Mouse (Mus musculus) forebrain, embryonic 12.5 days (tissue): ENCODE measurements around the gene Scap. TPM values are rescaled to one million over a fixed set of nuclear protein-coding genes. Genes with fewer than 3 reads are reported as not detected.
"Not testable (repeated sequence)": the region's sequence is repeated elsewhere in the genome, so short reads cannot be mapped to it uniquely, and the experiment has no call there.

Experiments used
- ATAC-seq: fragments of 200-750 bp; cut with Nextera tagmentation; 2 replicates; pipeline ENCODE4 v1.8.0; 2017; ENCODE audit warnings: moderate TSS enrichment; ENCODE audit not compliant: low FRiP score
- H3K27ac ChIP-seq: fragments of 300-500 bp; sonication (generic); 2 replicates; pipeline ENCODE4 v1.5.1; 2016; ENCODE audit warnings: mild to moderate bottlenecking
- H3K27me3 ChIP-seq: fragments of 300-500 bp; sonication (generic); 2 replicates; pipeline ENCODE4 v1.6.1; 2016; ENCODE audit warnings: mild to moderate bottlenecking
- H3K36me3 ChIP-seq: fragments of 300-500 bp; sonication (generic); replicated peaks from 2 replicates; pipeline ENCODE4 v1.6.1; 2016; ENCODE audit warnings: mild to moderate bottlenecking
- H3K4me1 ChIP-seq: fragments of 300-500 bp; sonication (generic); 2 replicates; pipeline ENCODE4 v1.6.1; 2016
- H3K4me2 ChIP-seq: fragments of 300-500 bp; sonication (generic); 2 replicates; pipeline ENCODE4 v1.6.1; 2016; ENCODE audit warnings: mild to moderate bottlenecking, moderate library complexity
- H3K4me3 ChIP-seq: fragments of 300-500 bp; sonication (generic); replicated peaks from 2 replicates; pipeline ENCODE4 v1.5.1; 2016; ENCODE audit warnings: mild to moderate bottlenecking
- H3K9ac ChIP-seq: fragments of 300-500 bp; sonication (generic); 2 replicates; pipeline ENCODE4 v1.6.1; 2016; ENCODE audit warnings: mild to moderate bottlenecking
- H3K9me3 ChIP-seq: fragments of 300-500 bp; sonication (generic); 2 replicates; pipeline ENCODE4 v1.6.1; 2016
- WGBS: fragments of 180-500 bp; shearing (Covaris S2); methylation state at CpG from one replicate; pipeline ENCODE4 v1.1.7; 2016; 5-methylcytosine and 5-hydroxymethylcytosine counted together
- polyA plus RNA-seq: library from polyadenylated mRNA; unstranded; fragments of >200 nt; fragmentation: Nextera tagmentation; extraction: Ambion mirVana; gene quantifications from 2 replicates; pipeline ENCODE4 v1.2.1, GENCODE M21; 2016

Gene Scap
- polyA plus RNA-seq, 1 experiment from 2014 or later = 41.9 TPM

DNA sequence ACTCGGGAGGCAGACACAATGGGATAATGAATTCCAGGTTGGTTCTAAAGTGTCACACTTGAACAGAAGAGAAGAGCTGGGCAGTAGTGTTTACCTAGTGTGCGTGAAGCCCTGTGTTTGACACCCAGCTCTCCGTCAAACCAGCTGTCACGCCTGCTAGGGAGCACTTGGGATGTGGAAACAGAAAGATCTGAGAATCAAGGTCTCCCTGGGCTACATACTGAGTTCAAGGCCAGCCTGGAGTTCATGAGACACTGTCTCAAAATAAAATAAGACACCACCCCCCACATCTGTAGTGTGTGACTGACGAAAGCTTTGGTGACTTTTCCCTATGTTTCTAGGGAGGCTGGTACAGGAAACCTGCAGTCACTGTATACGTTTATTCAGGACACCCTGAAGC is 17.7 kb upstream of the Scap start:
- no peak overlapping the region for H3K27ac ChIP-seq
- WGBS = 89% methylated on average over 6 of the region's 6 CpGs
- no peak overlapping the region for H3K9ac ChIP-seq
- no peak overlapping the region for H3K4me2 ChIP-seq
- no peaks in the 10 kb centered on the region for H3K9me3 ChIP-seq
- peaks cover 85% of the 10 kb centered on the region for H3K36me3 ChIP-seq
- no peak for ATAC-seq
- H3K4me1 ChIP-seq = no peaks in the 10 kb centered on the region
- H3K4me3 ChIP-seq = no peak overlapping the region
- H3K27me3 ChIP-seq = no peaks in the 10 kb centered on the region

DNA sequence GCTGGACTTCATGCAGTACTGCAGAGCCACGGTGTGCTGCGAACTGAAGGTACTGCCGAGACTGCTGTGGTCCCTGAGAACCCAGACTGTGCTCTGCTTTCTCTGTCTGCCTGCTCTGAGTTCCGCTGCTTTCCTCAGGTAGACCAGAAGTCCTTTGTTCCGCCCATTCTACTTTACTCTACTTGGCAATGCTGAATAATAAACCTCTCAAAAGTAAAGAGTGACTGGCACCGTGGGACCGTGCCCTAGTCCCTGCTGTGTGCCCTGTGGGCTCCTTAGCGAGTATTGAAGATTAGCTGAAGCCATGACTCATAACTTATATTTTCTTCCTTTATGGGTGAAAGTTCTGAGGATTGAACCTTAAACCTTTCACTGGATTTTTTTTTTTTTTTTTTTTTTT is 17.2 kb upstream of the Scap start:
- Histone ChIP-seq H3K4me1 (no peaks in the 10 kb centered on the region), H3K27me3 (no peaks in the 10 kb centered on the region), H3K4me2 (no peak overlapping the region), H3K9ac (no peak overlapping the region), H3K9me3 (no peaks in the 10 kb centered on the region), H3K4me3 (no peak overlapping the region), H3K36me3 (peaks cover 84% of the 10 kb centered on the region), H3K27ac (no peak overlapping the region)
- ATAC-seq = no peak
- 96% methylated on average over 8 of the region's 8 CpGs for WGBS

DNA sequence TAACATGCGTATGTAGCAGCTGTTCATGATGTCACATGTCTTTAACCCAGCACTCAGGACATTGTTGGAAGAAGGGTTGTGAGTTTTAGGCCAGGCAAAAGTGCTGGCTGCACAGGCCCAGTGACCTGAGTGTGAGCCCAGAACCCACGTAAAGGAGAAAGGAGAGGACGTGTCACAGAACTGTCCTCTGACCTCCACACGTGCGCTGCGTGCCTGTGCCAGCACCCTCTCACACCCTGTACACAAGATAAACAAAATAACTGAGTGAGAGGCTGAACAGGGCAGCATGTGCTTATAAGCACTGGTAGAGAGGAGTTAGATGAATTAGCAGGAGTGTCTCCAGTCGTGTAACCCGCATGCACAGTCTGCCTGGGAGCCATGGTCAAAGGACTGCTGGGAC is 16.6 kb upstream of the Scap start:
- no peak overlapping the region for H3K27ac ChIP-seq
- 95% methylated on average over 8 of the region's 8 CpGs for WGBS
- no peak overlapping the region for H3K4me2 ChIP-seq
- H3K27me3 ChIP-seq = no peaks in the 10 kb centered on the region
- H3K9ac ChIP-seq = no peak overlapping the region
- H3K4me1 ChIP-seq = no peaks in the 10 kb centered on the region
- peaks cover 86% of the 10 kb centered on the region for H3K36me3 ChIP-seq
- H3K9me3 ChIP-seq = no peaks in the 10 kb centered on the region
- no peak for ATAC-seq
- no peak overlapping the region for H3K4me3 ChIP-seq

DNA sequence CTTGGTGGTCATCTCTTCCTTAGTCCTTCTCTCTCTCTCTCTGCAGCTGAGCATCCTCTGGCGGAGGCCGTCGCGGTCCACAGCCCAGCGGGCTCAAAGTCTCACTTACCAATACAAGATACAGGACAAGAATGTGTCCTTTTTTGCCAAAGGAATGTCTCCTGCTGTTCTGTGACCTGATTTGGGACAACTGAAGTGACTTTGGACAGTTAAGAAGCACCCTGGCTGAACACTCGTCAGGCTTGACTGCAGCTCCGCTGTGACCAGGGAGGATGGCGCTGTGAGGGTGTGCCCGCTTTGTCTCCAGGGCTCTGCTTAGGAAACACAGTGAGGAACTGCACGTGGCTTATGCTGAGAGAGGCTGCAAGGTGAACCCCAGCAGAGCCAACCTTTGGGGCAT is 12.3 kb upstream of the Scap start:
- no peak for ATAC-seq
- 89% methylated on average over 10 of the region's 10 CpGs for WGBS
- Histone ChIP-seq H3K9ac (no peak overlapping the region), H3K27ac (no peak overlapping the region), H3K36me3 (peaks cover 52% of the 10 kb centered on the region), H3K4me1 (no peaks in the 10 kb centered on the region), H3K27me3 (no peaks in the 10 kb centered on the region), H3K4me2 (no peak overlapping the region), H3K9me3 (no peaks in the 10 kb centered on the region), H3K4me3 (no peak overlapping the region)

DNA sequence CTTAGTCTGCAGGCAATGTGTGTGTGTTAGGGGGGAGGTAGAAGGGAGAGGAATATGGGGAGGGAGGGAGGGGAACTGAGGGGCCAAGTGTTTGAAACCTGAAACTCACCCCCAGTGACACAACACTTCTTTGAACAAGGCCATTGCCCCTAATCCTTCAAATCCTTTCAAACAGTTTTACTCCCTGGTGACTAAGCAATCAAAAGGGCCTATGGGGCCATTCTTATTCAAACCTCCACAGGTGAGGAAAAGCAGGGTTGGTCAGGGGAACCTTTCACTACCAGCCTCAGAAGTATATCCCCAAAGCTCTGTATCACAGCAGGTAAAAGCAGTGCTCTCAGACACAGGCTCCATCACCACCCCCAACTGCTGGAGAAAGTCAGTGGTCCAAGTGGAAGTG is 10.1 kb upstream of the Scap start:
- Histone ChIP-seq H3K4me3 (no peak overlapping the region), H3K36me3 (peaks cover 38% of the 10 kb centered on the region), H3K4me1 (no peaks in the 10 kb centered on the region), H3K27me3 (no peaks in the 10 kb centered on the region), H3K9me3 (no peaks in the 10 kb centered on the region), H3K4me2 (no peak overlapping the region), H3K27ac (no peak overlapping the region), H3K9ac (no peak overlapping the region)
- no peak for ATAC-seq

DNA sequence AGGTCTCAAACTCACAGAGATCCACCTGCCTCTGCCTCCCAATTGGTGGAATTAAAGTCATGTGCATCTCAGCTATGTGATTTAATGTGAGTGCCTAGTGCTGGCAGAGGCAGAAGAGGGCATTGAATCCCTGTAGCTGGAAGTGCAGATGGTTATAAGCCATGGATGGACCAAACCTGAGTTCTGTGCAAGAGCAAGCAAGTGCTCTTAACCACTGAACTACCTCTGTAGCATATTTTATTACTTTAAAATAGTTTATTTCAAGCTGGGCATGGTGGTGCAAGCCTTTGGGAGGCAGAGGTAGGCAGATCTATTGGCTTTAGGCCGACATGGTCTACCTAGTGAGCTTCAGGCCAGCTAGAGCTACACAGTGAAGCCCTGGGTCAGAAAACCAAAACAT is 8.9 kb upstream of the Scap start:
- peaks cover 26% of the 10 kb centered on the region for H3K36me3 ChIP-seq
- no peaks in the 10 kb centered on the region for H3K27me3 ChIP-seq
- no peaks in the 10 kb centered on the region for H3K4me1 ChIP-seq
- H3K4me2 ChIP-seq = no peak overlapping the region
- ATAC-seq = no peak
- no peak overlapping the region for H3K9ac ChIP-seq
- 81% methylated on average over 1 of the region's 1 CpGs for WGBS
- no peaks in the 10 kb centered on the region for H3K9me3 ChIP-seq
- H3K27ac ChIP-seq = no peak overlapping the region
- no peak overlapping the region for H3K4me3 ChIP-seq

DNA sequence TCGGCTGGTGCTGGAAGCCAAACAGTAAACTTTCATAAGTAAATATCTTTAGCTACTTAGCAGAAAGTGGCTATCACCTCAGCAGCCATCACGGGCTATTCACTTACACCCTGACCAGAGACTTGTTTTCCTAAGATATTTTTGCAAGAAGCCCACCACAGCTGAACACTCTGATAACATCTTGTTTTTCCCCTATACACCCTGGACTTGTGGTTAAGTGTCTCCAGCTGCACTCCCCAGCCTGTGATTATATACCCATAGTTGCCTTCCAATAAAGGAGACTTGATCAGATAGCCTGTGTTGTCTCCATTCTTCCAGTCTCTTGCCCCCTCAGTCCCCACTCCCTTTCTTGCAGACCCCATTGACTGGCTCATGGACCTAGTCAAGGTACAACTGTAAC is 4.9 kb upstream of the Scap start:
- H3K9me3 ChIP-seq = no peaks in the 10 kb centered on the region
- no peak overlapping the region for H3K4me3 ChIP-seq
- no peaks in the 10 kb centered on the region for H3K36me3 ChIP-seq
- no peaks in the 10 kb centered on the region for H3K4me1 ChIP-seq
- no peaks in the 10 kb centered on the region for H3K27me3 ChIP-seq
- H3K27ac ChIP-seq = no peak overlapping the region
- no peak overlapping the region for H3K4me2 ChIP-seq
- ATAC-seq = no peak
- WGBS = 80% methylated on average over 2 of the region's 2 CpGs
- no peak overlapping the region for H3K9ac ChIP-seq

DNA sequence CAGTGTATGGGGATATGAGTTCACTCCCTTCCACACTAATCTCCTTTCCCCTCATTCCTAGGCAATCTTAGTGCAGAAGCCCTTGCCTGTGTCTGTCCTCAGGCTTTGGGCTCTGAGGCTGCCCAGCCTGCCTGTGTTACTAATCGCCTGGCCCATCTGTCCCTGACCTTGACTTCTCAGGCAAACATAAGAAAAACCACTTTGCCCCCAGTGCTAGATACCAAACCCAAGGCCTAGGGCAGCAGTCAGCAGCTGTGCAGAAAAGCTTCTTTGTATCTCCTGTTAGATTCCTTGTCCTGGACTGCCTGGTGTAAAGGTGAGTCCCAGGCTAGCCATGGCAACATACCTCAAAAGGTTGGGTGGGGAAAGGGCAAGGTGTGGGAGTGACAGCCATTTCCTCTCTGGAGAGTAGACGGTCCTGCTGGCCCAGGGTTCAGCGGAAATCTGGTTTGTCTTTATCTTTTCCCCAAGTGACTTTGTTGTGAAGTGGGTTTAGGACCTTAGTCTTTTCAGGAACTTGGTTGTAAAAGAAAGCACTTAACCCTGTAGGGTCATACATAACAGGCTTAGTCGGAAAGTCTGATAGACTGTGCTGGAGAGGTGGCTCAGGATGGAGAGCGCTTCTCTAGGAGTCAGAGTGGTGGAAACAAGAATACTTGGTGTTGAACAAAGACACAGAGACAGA is 4.0 kb upstream of the Scap start:
- WGBS = 77% methylated on average over 5 of the region's 5 CpGs
- Histone ChIP-seq H3K27ac (no peak overlapping the region), H3K4me2 (no peak overlapping the region), H3K4me1 (peaks cover 4% of the 10 kb centered on the region), H3K36me3 (no peaks in the 10 kb centered on the region), H3K9ac (no peak overlapping the region), H3K27me3 (no peaks in the 10 kb centered on the region), H3K4me3 (no peak overlapping the region), H3K9me3 (no peaks in the 10 kb centered on the region)
- ATAC-seq = no peak

DNA sequence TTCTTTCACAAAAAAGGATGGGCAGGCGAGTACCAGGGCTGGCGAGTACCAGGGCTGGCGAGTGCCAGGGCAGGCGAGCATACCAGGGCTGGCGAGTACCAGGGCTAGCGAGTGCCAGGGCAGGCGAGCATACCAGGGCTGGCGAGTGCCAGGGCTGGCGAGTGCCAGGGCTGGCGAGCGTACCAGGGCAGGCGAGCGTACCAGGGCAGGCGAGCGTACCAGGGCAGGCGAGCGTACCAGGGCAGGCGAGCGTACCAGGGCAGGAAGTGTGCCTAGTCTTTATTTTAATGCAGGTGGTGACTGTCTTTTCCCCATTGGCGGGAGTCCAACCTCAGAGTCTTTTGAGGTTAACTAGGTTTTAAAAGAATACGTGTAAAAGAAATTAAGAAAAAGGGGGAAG is 3.4 kb upstream of the Scap start:
- Histone ChIP-seq H3K9me3 (no peaks in the 10 kb centered on the region), H3K27me3 (no peaks in the 10 kb centered on the region), H3K4me2 (no peak overlapping the region), H3K9ac (no peak overlapping the region), H3K27ac (no peak overlapping the region), H3K36me3 (no peaks in the 10 kb centered on the region), H3K4me1 (peaks cover 8% of the 10 kb centered on the region), H3K4me3 (no peak overlapping the region)
- 86% methylated on average over 21 of the region's 21 CpGs for WGBS
- ATAC-seq = no peak

DNA sequence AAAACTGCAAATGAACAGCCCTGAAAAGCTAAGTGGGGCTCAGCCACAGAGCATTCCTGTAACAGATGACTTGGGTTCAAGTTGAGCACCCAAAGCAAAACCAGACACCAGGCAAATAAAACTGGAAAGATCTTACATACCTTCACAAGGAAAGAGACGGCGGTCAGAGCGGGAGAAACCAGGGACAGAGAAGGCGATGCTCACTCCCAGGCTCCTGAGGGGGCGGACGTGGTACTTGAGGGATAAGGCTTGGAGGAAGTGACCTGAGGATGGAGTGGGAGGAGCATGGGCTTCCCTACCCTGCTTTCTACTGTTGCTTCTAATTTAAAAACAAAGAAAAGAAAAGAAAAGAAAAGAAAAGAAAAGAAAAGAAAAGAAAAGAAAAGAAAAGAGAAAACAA is 2.7 kb upstream of the Scap start:
- Histone ChIP-seq H3K4me1 (peaks cover 11% of the 10 kb centered on the region), H3K9me3 (no peaks in the 10 kb centered on the region), H3K36me3 (no peaks in the 10 kb centered on the region), H3K4me3 (no peak overlapping the region), H3K4me2 (no peak overlapping the region), H3K9ac (no peak overlapping the region), H3K27ac (no peak overlapping the region), H3K27me3 (no peaks in the 10 kb centered on the region)
- 59% methylated on average over 6 of the region's 6 CpGs for WGBS
- ATAC-seq = no peak

DNA sequence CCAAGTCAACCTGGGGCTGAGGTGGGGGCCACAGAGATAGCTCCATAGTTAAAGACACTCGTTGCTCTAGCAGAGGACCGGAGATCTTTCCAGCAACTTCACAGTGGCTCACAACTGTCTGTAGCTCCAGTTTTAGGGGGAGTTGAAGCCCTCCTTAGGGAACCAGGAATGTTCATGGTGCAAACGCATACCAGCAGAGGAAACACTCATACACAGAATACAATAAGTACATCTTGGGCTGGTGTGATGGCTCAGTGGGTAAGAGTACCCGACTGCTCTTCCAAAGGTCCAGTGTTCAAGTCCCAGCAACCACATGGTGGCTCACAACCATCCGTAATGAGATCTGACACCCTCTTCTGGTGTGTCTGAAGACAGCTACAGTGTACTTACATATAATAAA is 2.2 kb upstream of the Scap start:
- ATAC-seq, H3K27ac ChIP-seq: not testable (repeated sequence)

DNA sequence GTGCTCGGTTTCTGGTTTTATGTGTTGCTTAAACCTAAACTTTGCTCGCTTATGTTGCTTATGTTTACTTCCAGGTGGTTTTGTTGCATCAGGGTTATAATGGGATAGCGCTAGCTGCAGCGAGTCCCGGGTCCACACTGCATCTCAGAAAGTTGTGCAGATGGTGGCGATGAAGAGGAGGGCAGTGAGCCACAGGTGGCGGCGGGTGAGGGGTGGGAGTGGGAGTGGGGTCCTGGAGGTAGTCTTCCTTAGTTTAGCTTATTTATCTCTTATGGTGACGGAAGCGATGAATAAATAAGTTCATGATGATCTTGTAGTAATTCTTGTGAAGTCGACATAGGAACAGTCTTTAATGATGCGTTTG is 790 bp downstream of the Scap start:
- Histone ChIP-seq H3K4me1 (peaks cover 14% of the 10 kb centered on the region), H3K27ac (no peak overlapping the region), H3K27me3 (no peaks in the 10 kb centered on the region), H3K9me3 (no peaks in the 10 kb centered on the region), H3K9ac (peak overlapping the region; percentile 84), H3K36me3 (no peaks in the 10 kb centered on the region), H3K4me2 (peak overlapping the region; percentile 72), H3K4me3 (peak overlapping the region; percentile 96)
- 11% methylated on average over 12 of the region's 12 CpGs for WGBS
- 0 out of 2 replicates have a peak, but pooled peaks have one; percentile 15 for ATAC-seq

More for the DNA sequence above, 2.2 kb upstream of the Scap start:
- not testable (repeated sequence) for H3K9ac ChIP-seq, H3K27me3 ChIP-seq, H3K4me3 ChIP-seq, H3K4me2 ChIP-seq, H3K36me3 ChIP-seq, H3K9me3 ChIP-seq
- H3K4me1 ChIP-seq = peaks cover 11% of the 10 kb centered on the region
- WGBS = 90% methylated on average over 5 of the region's 5 CpGs

DNA sequence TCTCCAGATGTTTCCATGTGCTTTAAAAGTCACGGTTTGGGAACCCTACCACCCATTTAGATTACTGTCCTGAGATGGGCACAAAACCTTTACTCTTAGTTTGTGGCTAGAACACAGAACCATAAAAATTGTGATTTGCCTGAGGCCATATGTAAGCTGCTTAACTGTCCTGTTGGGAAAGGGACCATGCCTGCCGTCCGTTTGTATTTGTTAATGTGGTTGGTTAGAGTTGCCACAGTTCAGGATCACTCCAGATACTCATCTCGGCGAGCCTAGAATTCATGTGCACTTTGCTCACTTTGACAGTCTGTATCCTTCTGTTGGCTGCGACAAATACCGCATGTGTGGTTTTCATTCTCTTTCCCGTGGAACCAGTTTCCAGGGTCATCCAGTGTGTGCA is 1.8 kb downstream of the Scap start:
- Histone ChIP-seq H3K4me3 (no peak overlapping the region), H3K4me1 (peaks cover 14% of the 10 kb centered on the region), H3K36me3 (no peaks in the 10 kb centered on the region), H3K9me3 (no peaks in the 10 kb centered on the region), H3K4me2 (no peak overlapping the region), H3K27ac (no peak overlapping the region), H3K9ac (no peak overlapping the region), H3K27me3 (no peaks in the 10 kb centered on the region)
- WGBS = 78% methylated on average over 8 of the region's 8 CpGs
- no peak for ATAC-seq
